Mouse (Mus musculus) WW6 (cell line): ENCODE measurements around the gene Padi6.

ENCODE experiments used
- DNase-seq: peaks from one replicate; pipeline ENCODE4 v3.0.0-alpha.2; 2013; ENCODE audit warnings: low read depth, low spot score

Gene Padi6

GRCm38 (mm10) chr4:140684881-140685303 lies 57.6 kb downstream of the Padi6 start:
- no peak for DNase-seq

GRCm38 (mm10) chr4:140684141-140684871 lies 58.1 kb downstream of the Padi6 start:
- DNase-seq = no peak

- DNase-seq = no peak
Observed at GRCm38 (mm10) chr4:140683608-140684007, 58.8 kb downstream of the Padi6 start.

GRCm38 (mm10) chr4:140680731-140681397 lies 61.6 kb downstream of the Padi6 start:
- DNase-seq = no peak

GRCm38 (mm10) chr4:140679723-140680380 lies 62.6 kb downstream of the Padi6 start:
- no peak for DNase-seq

GRCm38 (mm10) chr4:140679038-140679437 lies 63.4 kb downstream of the Padi6 start:
- no peak for DNase-seq
